Mouse (Mus musculus) E14TG2a.4 (cell line): ENCODE data around the gene Mtfr1l.

ENCODE experiments used
- CTCF ChIP-seq: conservative IDR thresholded peaks from 2 replicates; pipeline ENCODE4 v1.5.1; 2014; ENCODE audit warnings: low read length
- POU5F1 ChIP-seq: IDR thresholded peaks from 2 replicates; pipeline ENCODE4 v1.6.1; 2014; ENCODE audit warnings: low read length, borderline replicate concordance

- TF ChIP-seq CTCF, result no peak
- no peak for TF ChIP-seq POU5F1
These were observed 51.5 kb downstream of the Mtfr1l start for GRCm38 (mm10) chr4:134483696-134484095.
